Mouse (Mus musculus) midbrain, embryonic 15.5 days (tissue): ENCODE data around the gene Myh14. TPM values are rescaled to one million over a fixed set of nuclear protein-coding genes. Genes with fewer than 3 reads are reported as not detected.
"Not testable (repeated sequence)": the region's sequence is repeated elsewhere in the genome, so short reads cannot be mapped to it uniquely, and the experiment has no call there.

Experiments
- ATAC-seq: fragments of 200-750 bp; cut with Nextera tagmentation; replicated peaks from 2 replicates; pipeline ENCODE4 v1.8.0; 2017; ENCODE audit warnings: moderate TSS enrichment
- H3K27ac ChIP-seq: fragments of 300-500 bp; sonication (generic); 2 replicates; pipeline ENCODE4 v1.5.1; 2015; ENCODE audit warnings: mild to moderate bottlenecking, inconsistent platforms
- H3K27me3 ChIP-seq: fragments of 300-500 bp; sonication (generic); replicated peaks from 2 replicates; pipeline ENCODE4 v1.6.1; 2015; ENCODE audit warnings: inconsistent platforms
- H3K36me3 ChIP-seq: fragments of 300-500 bp; sonication (generic); replicated peaks from 2 replicates; pipeline ENCODE4 v1.6.1; 2015; ENCODE audit warnings: inconsistent platforms
- H3K4me1 ChIP-seq: fragments of 300-500 bp; sonication (generic); 2 replicates; pipeline ENCODE4 v1.6.1; 2015; ENCODE audit warnings: inconsistent platforms
- H3K4me2 ChIP-seq: fragments of 300-500 bp; sonication (generic); 2 replicates; pipeline ENCODE4 v1.6.1; 2015; ENCODE audit warnings: inconsistent platforms, mild to moderate bottlenecking, moderate library complexity
- H3K4me3 ChIP-seq: fragments of 300-500 bp; sonication (generic); 2 replicates; pipeline ENCODE4 v1.5.1; 2015; ENCODE audit warnings: mild to moderate bottlenecking, inconsistent platforms
- H3K9ac ChIP-seq: fragments of 300-500 bp; sonication (generic); 2 replicates; pipeline ENCODE4 v1.6.1; 2015; ENCODE audit warnings: mild to moderate bottlenecking, inconsistent platforms
- H3K9me3 ChIP-seq: fragments of 300-500 bp; sonication (generic); 2 replicates; pipeline ENCODE4 v1.6.1; 2016; ENCODE audit warnings: inconsistent platforms
- WGBS: fragments of 180-500 bp; shearing (Covaris S2); methylation state at CpG from one replicate; pipeline ENCODE4 v1.1.7; 2015; ENCODE audit warnings: mixed read lengths; 5-methylcytosine and 5-hydroxymethylcytosine counted together
- polyA plus RNA-seq: library from polyadenylated mRNA; unstranded; fragments of >200 nt; fragmentation: Nextera tagmentation; extraction: Ambion mirVana; gene quantifications from 2 replicates; pipeline ENCODE4 v1.2.1, GENCODE M21; 2015

The Myh14 gene
- polyA plus RNA-seq, result 2.3 and 2.9 TPM in 2 replicates

DNA sequence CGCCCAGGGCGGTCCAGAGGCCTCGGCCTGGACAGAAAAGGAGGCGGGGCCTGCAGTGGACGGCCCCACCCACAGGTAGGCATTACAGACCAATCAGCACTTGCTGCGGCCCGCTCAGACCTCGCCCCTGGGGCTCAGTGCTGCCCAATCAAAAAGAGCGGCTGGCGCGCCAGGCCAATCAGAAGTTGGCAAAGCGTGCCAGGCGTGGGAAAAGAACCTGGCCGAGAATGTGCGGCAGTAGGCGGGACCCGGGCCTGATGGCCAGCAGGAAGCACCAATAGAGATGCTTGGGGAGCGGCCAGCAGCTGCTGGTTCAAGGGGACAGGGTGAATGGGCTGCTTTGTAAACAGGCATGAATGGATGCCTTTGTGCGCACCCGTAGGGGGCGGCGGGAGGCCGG, at the start of gene Myh14:
Gene Myh14 (minus strand): TSS at position 41 of the 400 bp plus-strand sequence.
- Histone ChIP-seq H3K27ac (no peak within 1 kb of the TSS), H3K4me3 (peak within 1 kb of the TSS; percentile 36), H3K4me1 (peaks cover 11% of the 10 kb centered on the region), H3K27me3 (peaks cover 17% of the 10 kb centered on the region), H3K4me2 (peak within 1 kb of the TSS; percentile 70), H3K9ac (no peak within 1 kb of the TSS), H3K9me3 (no peaks in the 10 kb centered on the region), H3K36me3 (no peaks in the 10 kb centered on the region)
- WGBS, result 0% methylated on average over 21 of the region's 23 CpGs
- ATAC-seq, result peak; percentile 97

DNA sequence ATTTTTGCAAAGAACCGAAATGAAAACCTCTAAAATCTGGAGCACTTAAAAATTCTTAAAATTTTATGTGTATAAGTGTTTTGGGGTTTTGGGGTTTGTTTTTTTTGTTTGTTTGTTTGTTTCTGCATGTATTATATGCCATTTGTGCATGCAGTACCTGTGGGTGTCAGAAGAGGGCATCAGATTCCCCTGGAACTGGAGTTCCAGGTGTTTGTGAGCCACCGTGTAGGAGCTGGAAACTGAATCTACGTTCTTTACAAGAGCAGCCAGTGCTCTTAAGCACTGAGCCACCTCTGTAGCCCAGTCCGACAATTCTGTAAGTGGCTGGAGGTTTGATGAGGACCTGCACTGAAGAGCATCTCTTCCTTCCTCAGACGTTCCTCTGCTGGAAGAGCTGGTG, 39.2 kb upstream of the Myh14 start:
- Histone ChIP-seq H3K9me3 (no peaks in the 10 kb centered on the region), H3K4me3 (no peak overlapping the region), H3K9ac (no peak overlapping the region), H3K27ac (no peak overlapping the region), H3K4me1 (no peaks in the 10 kb centered on the region), H3K4me2 (no peak overlapping the region), H3K36me3 (no peaks in the 10 kb centered on the region), H3K27me3 (no peaks in the 10 kb centered on the region; the same call in 1 of the 2 replicates)
- WGBS, result 81% methylated on average over 5 of the region's 5 CpGs
- no peak for ATAC-seq

DNA sequence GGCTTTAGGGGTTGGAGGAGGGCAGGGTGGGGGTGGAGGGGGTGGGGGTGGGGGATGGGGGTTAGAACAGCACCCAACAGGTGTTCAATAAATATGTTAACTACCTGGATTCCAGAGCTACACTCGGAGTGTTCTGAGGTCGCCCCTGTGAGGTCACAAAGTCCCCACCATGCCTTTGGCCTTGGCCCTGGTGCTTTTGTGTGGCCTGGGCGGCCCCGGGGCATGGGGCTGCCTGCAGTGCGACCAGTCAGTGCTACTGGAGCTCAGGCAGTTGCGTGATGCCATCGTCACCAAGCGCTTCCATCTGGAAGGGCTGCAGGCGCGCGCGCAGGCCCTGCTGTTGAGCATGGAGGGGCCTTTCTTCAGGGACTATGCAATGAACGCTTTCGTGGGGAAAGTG, 37.9 kb upstream of the Myh14 start, which contains the start of gene Izumo2:
Gene Izumo2 (plus strand): TSS at position 169 of the 400 bp plus-strand sequence.
- ATAC-seq, result no peak
- H3K27me3 ChIP-seq, result no peaks in the 10 kb centered on the region; the same call in 1 of the 2 replicates
- no peak within 1 kb of the TSS for H3K9ac ChIP-seq
- no peak within 1 kb of the TSS for H3K4me3 ChIP-seq
- no peaks in the 10 kb centered on the region for H3K36me3 ChIP-seq
- no peaks in the 10 kb centered on the region for H3K4me1 ChIP-seq
- no peak within 1 kb of the TSS for H3K27ac ChIP-seq
- no peak within 1 kb of the TSS for H3K4me2 ChIP-seq
- H3K9me3 ChIP-seq, result no peaks in the 10 kb centered on the region
- 69% methylated on average over 14 of the region's 14 CpGs for WGBS

DNA sequence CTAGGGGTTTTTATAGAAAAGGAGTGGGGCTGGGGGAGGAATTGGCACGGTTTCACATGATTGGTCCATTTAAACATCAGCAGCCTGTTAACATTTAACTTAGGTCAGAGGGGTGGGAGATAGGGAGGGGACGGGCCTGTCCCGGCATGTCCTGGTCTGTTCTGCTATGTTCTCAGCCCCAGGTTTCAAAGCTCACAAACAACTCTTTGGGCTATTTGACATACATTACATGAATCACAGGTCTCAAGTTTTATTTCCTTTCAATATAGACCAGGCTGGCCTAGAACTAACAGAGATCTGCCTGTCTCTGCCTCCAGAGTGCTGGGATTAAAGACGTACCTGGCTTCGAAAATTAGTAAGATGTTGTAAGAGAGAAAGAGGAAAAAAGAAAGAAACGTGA, 37.5 kb upstream of the Myh14 start:
- H3K27ac ChIP-seq, H3K36me3 ChIP-seq, H3K4me3 ChIP-seq: not testable (repeated sequence)

DNA sequence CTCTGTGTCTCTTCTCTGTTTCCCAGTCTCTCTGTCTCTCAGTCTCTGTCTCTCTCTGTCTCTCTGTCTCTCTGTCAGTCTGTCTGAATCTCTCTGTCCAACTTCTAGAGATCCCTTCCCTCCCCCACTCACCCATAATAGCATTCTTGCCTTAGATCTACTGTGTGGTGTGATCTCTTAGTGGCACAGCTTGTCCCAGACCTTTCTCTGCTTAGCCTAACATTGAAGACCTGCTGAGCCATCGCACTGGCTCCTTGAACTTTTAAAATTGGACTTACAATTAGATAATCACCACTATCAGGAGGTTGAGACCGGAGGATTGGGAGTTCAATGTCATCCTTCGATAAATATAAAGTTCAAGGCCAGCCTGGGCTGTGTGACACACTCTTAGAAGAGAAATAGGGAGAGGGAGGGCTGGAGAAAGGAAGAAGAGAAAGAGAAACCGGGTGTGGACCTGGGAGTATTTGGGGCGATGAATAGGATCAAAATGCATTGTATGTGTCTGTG, 36.6 kb upstream of the Myh14 start:
- no peak overlapping the region for H3K4me3 ChIP-seq
- H3K9ac ChIP-seq, result no peak overlapping the region
- H3K4me2 ChIP-seq, result no peak overlapping the region
- no peak for ATAC-seq
- H3K4me1 ChIP-seq, result no peaks in the 10 kb centered on the region
- no peaks in the 10 kb centered on the region for H3K9me3 ChIP-seq
- no peak overlapping the region for H3K27ac ChIP-seq
- no peaks in the 10 kb centered on the region for H3K36me3 ChIP-seq
- 83% methylated on average over 5 of the region's 5 CpGs for WGBS
- no peaks in the 10 kb centered on the region; the same call in 1 of the 2 replicates for H3K27me3 ChIP-seq

More for the DNA sequence above, 37.5 kb upstream of the Myh14 start:
- H3K4me1 ChIP-seq, ATAC-seq, H3K4me2 ChIP-seq, H3K27me3 ChIP-seq, H3K9ac ChIP-seq, H3K9me3 ChIP-seq: not testable (repeated sequence)
- 87% methylated on average over 6 of the region's 6 CpGs for WGBS

DNA sequence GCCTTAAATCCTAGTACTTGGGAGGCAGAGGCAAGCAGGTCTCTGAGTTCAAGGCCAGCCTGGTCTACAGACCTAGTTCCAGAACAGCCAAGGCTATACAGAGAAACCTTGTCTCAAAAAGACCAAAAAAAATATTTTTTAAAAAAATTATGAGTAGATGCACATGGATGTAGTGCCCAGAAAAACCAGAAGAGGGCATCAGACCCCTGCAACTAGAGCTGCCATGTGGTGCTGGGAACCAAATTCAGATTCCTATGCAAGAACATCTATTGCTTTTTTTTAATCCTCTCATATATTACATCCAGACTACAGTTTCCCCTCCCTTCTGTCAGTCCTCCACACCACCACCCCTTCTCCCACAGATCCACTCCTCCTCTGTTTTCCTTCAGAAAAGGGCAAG, 35.7 kb upstream of the Myh14 start:
- H3K27ac ChIP-seq, result no peak overlapping the region
- no peaks in the 10 kb centered on the region for H3K36me3 ChIP-seq
- no peak overlapping the region for H3K9ac ChIP-seq
- H3K4me2 ChIP-seq, result no peak overlapping the region
- no peaks in the 10 kb centered on the region for H3K4me1 ChIP-seq
- H3K27me3 ChIP-seq, result no peaks in the 10 kb centered on the region; the same call in 1 of the 2 replicates
- no peaks in the 10 kb centered on the region for H3K9me3 ChIP-seq
- no peak for ATAC-seq
- no peak overlapping the region for H3K4me3 ChIP-seq

DNA sequence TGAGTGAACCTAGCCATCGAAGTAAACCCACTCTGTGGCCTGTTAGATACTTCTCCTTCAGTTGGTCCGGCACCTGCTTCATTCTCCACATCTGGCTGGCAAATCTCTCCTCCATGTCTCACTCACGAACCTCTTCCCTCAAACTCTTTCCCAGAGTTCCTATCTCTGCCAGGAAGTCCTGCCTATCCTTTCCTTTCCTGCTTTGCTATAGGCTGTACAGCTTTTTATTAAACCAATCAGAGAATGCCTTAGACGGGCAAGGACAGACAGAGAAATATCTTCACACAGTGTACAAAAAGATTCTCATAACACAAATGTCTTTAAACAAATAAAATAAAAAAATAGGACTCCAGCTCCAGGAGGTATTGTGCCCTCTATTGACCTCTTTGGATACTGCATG, 34.4 kb upstream of the Myh14 start:
- Histone ChIP-seq H3K4me3 (no peak overlapping the region), H3K27me3 (no peaks in the 10 kb centered on the region; the same call in 1 of the 2 replicates), H3K9ac (no peak overlapping the region), H3K27ac (no peak overlapping the region), H3K4me2 (no peak overlapping the region), H3K4me1 (no peaks in the 10 kb centered on the region), H3K9me3 (no peaks in the 10 kb centered on the region), H3K36me3 (no peaks in the 10 kb centered on the region)
- ATAC-seq, result no peak
- 90% methylated on average over 4 of the region's 4 CpGs for WGBS

DNA sequence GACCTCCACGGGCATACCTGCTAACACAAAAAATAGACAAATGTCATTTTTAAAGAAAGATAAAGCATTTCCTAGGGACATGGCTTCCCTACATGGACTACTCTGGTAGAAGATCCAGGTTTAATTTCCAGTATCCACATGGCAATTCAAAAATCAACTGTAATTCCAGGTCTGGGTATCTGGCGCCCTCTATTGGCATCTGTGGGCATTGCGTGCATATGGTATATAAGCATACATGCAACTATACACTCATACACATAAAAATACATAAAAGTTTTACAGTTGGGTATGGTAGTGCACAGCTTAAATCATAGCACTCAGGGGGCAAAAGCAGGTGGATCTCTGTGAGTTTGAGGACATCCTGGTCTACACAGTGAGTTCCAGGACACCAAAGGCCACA, 33.7 kb upstream of the Myh14 start:
- Histone ChIP-seq H3K27ac (no peak overlapping the region), H3K36me3 (no peaks in the 10 kb centered on the region), H3K27me3 (no peaks in the 10 kb centered on the region; the same call in 1 of the 2 replicates), H3K4me3 (no peak overlapping the region), H3K4me1 (no peaks in the 10 kb centered on the region), H3K4me2 (no peak overlapping the region), H3K9ac (no peak overlapping the region), H3K9me3 (no peaks in the 10 kb centered on the region)
- 57% methylated on average over 3 of the region's 3 CpGs for WGBS
- ATAC-seq, result no peak

DNA sequence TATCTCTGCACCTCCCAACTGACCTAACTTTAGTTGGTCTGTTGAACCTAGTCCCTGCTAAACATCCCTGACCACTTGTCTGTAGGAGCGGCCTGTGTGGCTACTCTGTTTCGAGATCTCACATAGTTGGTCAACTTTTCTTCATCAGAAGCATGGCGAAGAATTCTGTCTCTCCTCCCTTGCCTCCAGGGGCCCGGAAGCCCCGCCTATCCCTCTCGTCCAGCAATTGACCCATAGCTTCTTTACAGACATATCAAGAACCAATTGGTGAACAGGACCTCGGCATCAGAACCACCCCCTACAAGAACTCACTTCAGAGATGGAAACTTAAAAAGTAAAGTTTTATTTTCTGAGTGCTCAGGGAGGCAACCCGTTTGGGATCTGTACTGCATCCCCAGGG, 32.3 kb upstream of the Myh14 start:
- no peak overlapping the region for H3K9ac ChIP-seq
- no peaks in the 10 kb centered on the region for H3K4me1 ChIP-seq
- H3K4me3 ChIP-seq, result no peak overlapping the region
- H3K4me2 ChIP-seq, result no peak overlapping the region
- no peak for ATAC-seq
- no peaks in the 10 kb centered on the region for H3K27me3 ChIP-seq
- H3K27ac ChIP-seq, result no peak overlapping the region
- H3K36me3 ChIP-seq, result no peaks in the 10 kb centered on the region
- WGBS, result 80% methylated on average over 8 of the region's 8 CpGs
- H3K9me3 ChIP-seq, result no peaks in the 10 kb centered on the region

DNA sequence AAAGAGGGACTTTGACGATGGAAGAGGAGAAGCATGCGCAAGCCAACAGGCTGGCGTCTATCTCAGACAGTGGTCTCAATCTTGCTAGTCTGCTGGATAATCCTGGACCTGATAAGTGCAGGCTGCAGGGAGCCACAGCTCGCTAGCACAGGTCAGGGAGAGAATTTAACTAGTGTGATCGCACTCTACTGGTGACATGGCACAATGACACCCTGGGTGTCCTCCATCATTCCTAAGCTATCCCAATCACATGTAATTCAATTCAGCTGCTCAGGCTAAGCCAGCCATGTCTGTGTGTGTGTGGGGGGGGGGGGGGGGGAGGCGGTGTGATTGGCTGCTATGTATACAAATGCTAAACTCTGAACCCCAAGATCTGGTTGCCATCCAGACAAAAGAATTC, 31.3 kb upstream of the Myh14 start:
- peak; percentile 67; the same call in 1 of the 2 replicates for ATAC-seq
- no peak overlapping the region for H3K9ac ChIP-seq
- 13% methylated on average over 6 of the region's 6 CpGs for WGBS
- H3K36me3 ChIP-seq, result no peaks in the 10 kb centered on the region
- H3K9me3 ChIP-seq, result no peaks in the 10 kb centered on the region
- no peak overlapping the region for H3K27ac ChIP-seq
- H3K27me3 ChIP-seq, result no peaks in the 10 kb centered on the region
- H3K4me1 ChIP-seq, result peaks cover 4% of the 10 kb centered on the region; the same call in 1 of the 2 replicates
- no peak overlapping the region for H3K4me2 ChIP-seq
- H3K4me3 ChIP-seq, result no peak overlapping the region

DNA sequence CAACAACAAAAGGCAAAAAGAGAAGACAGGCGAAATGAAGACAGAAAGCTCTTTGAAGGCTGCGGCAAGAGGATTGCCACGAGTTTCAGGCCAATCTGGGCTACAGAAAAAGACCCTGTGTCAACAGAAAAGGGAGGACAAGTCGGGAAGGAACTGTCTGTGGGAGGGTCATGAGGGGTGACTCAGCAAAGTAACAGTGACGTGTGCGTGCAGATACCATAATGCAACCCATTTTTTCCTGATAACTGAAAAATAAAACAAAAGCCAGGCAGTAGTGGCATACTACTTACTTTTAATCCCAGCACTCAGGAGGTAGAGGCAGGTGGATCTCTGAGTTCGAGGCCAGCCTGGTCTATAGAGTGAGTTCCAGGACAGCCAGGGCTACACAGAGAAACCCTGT, 27.3 kb upstream of the Myh14 start:
- WGBS, result 61% methylated on average over 7 of the region's 7 CpGs
- no peak overlapping the region for H3K9ac ChIP-seq
- H3K4me3 ChIP-seq, result no peak overlapping the region
- H3K4me1 ChIP-seq, result peaks cover 5% of the 10 kb centered on the region; the same call in 1 of the 2 replicates
- H3K27ac ChIP-seq, result no peak overlapping the region
- no peak overlapping the region for H3K4me2 ChIP-seq
- no peaks in the 10 kb centered on the region for H3K36me3 ChIP-seq
- no peak for ATAC-seq
- no peaks in the 10 kb centered on the region for H3K9me3 ChIP-seq
- H3K27me3 ChIP-seq, result no peaks in the 10 kb centered on the region

DNA sequence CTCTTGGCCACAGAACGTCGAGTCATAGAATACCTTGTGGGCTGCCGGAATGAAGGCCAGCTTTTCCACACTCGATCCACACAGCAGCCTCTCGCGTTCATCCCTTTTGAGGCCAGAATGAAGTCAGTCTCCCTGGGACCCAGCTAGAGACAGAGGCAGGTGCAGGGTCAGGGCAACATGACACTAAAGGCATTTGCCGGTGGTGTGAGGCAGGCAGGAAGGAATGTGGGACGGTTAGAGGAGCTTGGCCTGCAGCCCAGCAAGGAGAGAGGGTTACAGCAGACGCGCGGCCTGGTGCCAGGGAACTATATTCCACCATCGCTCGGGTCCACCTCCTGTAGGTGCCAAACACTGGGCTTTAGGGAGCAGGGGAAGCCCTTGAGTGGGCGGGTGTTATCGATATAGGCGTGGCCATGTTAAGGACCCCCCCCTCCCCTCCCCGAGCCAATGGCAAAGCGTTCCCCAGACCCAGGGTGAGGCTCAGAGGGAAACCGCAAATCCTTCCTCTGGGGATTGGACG, 26.6 kb upstream of the Myh14 start:
- H3K27me3 ChIP-seq, result no peaks in the 10 kb centered on the region
- H3K9ac ChIP-seq, result no peak overlapping the region
- H3K27ac ChIP-seq, result no peak overlapping the region
- peaks cover 5% of the 10 kb centered on the region; the same call in 1 of the 2 replicates for H3K4me1 ChIP-seq
- ATAC-seq, result no peak
- WGBS, result 19% methylated on average over 20 of the region's 20 CpGs
- H3K4me2 ChIP-seq, result no peak overlapping the region
- no peaks in the 10 kb centered on the region for H3K36me3 ChIP-seq
- H3K9me3 ChIP-seq, result no peaks in the 10 kb centered on the region
- no peak overlapping the region for H3K4me3 ChIP-seq

DNA sequence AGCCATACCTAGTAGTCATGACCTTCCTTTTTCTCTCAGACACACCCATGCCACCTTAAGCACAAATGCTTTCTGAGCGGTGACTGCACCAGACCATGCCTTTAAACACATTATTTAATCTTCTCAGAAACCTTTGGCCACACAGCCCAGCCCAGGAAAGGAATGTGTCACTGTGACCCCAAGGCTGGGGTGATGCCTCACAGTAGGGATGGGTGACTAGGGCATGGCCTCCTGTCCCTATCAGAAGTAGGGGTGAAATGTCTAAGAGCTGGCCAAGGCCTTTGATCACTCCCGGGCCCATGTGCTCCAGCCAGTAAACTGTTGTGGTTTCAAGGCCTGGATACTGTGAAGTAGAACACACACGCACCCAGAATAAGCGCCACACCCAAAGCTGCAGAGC, 24.6 kb upstream of the Myh14 start:
- H3K9me3 ChIP-seq, result no peaks in the 10 kb centered on the region
- ATAC-seq, result no peak
- no peaks in the 10 kb centered on the region for H3K27me3 ChIP-seq
- H3K4me3 ChIP-seq, result no peak overlapping the region
- H3K9ac ChIP-seq, result no peak overlapping the region
- H3K4me1 ChIP-seq, result peaks cover 5% of the 10 kb centered on the region; the same call in 1 of the 2 replicates
- H3K36me3 ChIP-seq, result no peaks in the 10 kb centered on the region
- WGBS, result 92% methylated on average over 4 of the region's 4 CpGs
- H3K4me2 ChIP-seq, result no peak overlapping the region
- no peak overlapping the region for H3K27ac ChIP-seq
